Mouse (Mus musculus) heart, embryonic 10.5 days (tissue): ENCODE data around the gene Axdnd1. TPM values are rescaled to one million over a fixed set of nuclear protein-coding genes. Genes with fewer than 3 reads are reported as not detected.
"Not testable (repeated sequence)": the region's sequence is repeated elsewhere in the genome, so short reads cannot be mapped to it uniquely, and the experiment has no call there.

ENCODE experiments used
- DNase-seq: peaks from one replicate; pipeline ENCODE4 v3.0.0-alpha.2; 2017; ENCODE audit warnings: low spot score
- H3K27ac ChIP-seq: fragments of 300-500 bp; sonication (generic); 2 replicates; pipeline ENCODE4 v1.5.1; 2016; ENCODE audit warnings: mild to moderate bottlenecking
- H3K27me3 ChIP-seq: fragments of 300-500 bp; sonication (generic); 2 replicates; pipeline ENCODE4 v1.6.1; 2016; ENCODE audit warnings: mild to moderate bottlenecking; ENCODE audit not compliant: poor library complexity, insufficient read depth, severe bottlenecking
- H3K36me3 ChIP-seq: fragments of 300-500 bp; sonication (generic); 2 replicates; pipeline ENCODE4 v1.6.1; 2016; ENCODE audit warnings: mild to moderate bottlenecking, moderate library complexity
- H3K4me1 ChIP-seq: fragments of 300-500 bp; sonication (generic); 2 replicates; pipeline ENCODE4 v1.6.1; 2016; ENCODE audit warnings: mild to moderate bottlenecking
- H3K4me3 ChIP-seq: fragments of 300-500 bp; sonication (generic); 2 replicates; pipeline ENCODE4 v1.5.1; 2016; ENCODE audit warnings: mild to moderate bottlenecking, moderate library complexity
- H3K9me3 ChIP-seq: fragments of 300-500 bp; sonication (generic); 2 replicates; pipeline ENCODE4 v1.6.1; 2016; ENCODE audit warnings: mild to moderate bottlenecking, moderate library complexity
- WGBS: fragments of 180-500 bp; shearing (Covaris S2); methylation state at CpG from one replicate; pipeline ENCODE4 v1.1.7; 2016; 5-methylcytosine and 5-hydroxymethylcytosine counted together
- polyA plus RNA-seq: library from polyadenylated mRNA; unstranded; fragments of >200 nt; fragmentation: Nextera tagmentation; extraction: Ambion mirVana; gene quantifications from 2 replicates; pipeline ENCODE4 v1.2.1, GENCODE M21; 2016

The Axdnd1 gene
- polyA plus RNA-seq, 1 experiment from 2014 or later = 0.20 TPM

GRCm38 (mm10) chr1:156428434-156428833 lies 7.5 kb upstream of the Axdnd1 start:
- Histone ChIP-seq H3K4me1 (no peaks in the 10 kb centered on the region), H3K4me3 (no peak overlapping the region), H3K36me3 (peaks cover 54% of the 10 kb centered on the region), H3K27me3 (no peaks in the 10 kb centered on the region), H3K27ac (no peak overlapping the region), H3K9me3 (no peaks in the 10 kb centered on the region)
- 87% methylated on average over 6 of the region's 6 CpGs for WGBS
- no peak for DNase-seq

- no peaks in the 10 kb centered on the region for H3K9me3 ChIP-seq
- H3K27me3 ChIP-seq = no peaks in the 10 kb centered on the region
- H3K27ac ChIP-seq = no peak overlapping the region
- DNase-seq = no peak
- no peak overlapping the region for H3K4me3 ChIP-seq
- H3K36me3 ChIP-seq = peaks cover 29% of the 10 kb centered on the region
- H3K4me1 ChIP-seq = no peaks in the 10 kb centered on the region
- 91% methylated on average over 4 of the region's 4 CpGs for WGBS
These were observed 4.8 kb upstream of the Axdnd1 start for GRCm38 (mm10) chr1:156425746-156426145.

GRCm38 (mm10) chr1:156424054-156424453 lies 3.1 kb upstream of the Axdnd1 start:
- 0 out of 2 replicates have a peak, but pooled peaks cover 3% of the 10 kb centered on the region for H3K4me1 ChIP-seq
- H3K36me3 ChIP-seq = peaks cover 18% of the 10 kb centered on the region
- no peaks in the 10 kb centered on the region for H3K9me3 ChIP-seq
- H3K4me3 ChIP-seq = no peak overlapping the region
- WGBS = 79% methylated on average over 3 of the region's 3 CpGs
- no peak for DNase-seq
- no peaks in the 10 kb centered on the region for H3K27me3 ChIP-seq
- H3K27ac ChIP-seq = no peak overlapping the region

- H3K4me1 ChIP-seq = 0 out of 2 replicates have a peak, but pooled peaks cover 3% of the 10 kb centered on the region
- no peaks in the 10 kb centered on the region for H3K9me3 ChIP-seq
- H3K27me3 ChIP-seq = no peaks in the 10 kb centered on the region
- peaks cover 12% of the 10 kb centered on the region for H3K36me3 ChIP-seq
- no peak for DNase-seq
- H3K4me3 ChIP-seq = no peak overlapping the region
- 84% methylated on average over 6 of the region's 6 CpGs for WGBS
- no peak overlapping the region for H3K27ac ChIP-seq
These were observed 2.5 kb upstream of the Axdnd1 start for GRCm38 (mm10) chr1:156423493-156423892.

- no peak overlapping the region for H3K4me3 ChIP-seq
- H3K9me3 ChIP-seq = no peaks in the 10 kb centered on the region
- H3K36me3 ChIP-seq = peaks cover 11% of the 10 kb centered on the region
- H3K27me3 ChIP-seq = no peaks in the 10 kb centered on the region
- no peak overlapping the region for H3K27ac ChIP-seq
- 0 out of 2 replicates have a peak, but pooled peaks cover 3% of the 10 kb centered on the region for H3K4me1 ChIP-seq
- WGBS = 72% methylated on average over 6 of the region's 6 CpGs
- no peak for DNase-seq
These were observed 1.9 kb upstream of the Axdnd1 start for GRCm38 (mm10) chr1:156422856-156423255.

GRCm38 (mm10) chr1:156418170-156418569 lies 2.8 kb downstream of the Axdnd1 start:
- no peaks in the 10 kb centered on the region for H3K27me3 ChIP-seq
- DNase-seq = peak; percentile 20
- H3K36me3 ChIP-seq = no peaks in the 10 kb centered on the region
- H3K4me3 ChIP-seq = no peak overlapping the region
- 0 out of 2 replicates have a peak, but pooled peaks cover 3% of the 10 kb centered on the region for H3K4me1 ChIP-seq
- H3K9me3 ChIP-seq = no peaks in the 10 kb centered on the region
- WGBS = 64% methylated on average over 4 of the region's 4 CpGs
- no peak overlapping the region for H3K27ac ChIP-seq

GRCm38 (mm10) chr1:156408521-156408920 lies 12.4 kb downstream of the Axdnd1 start:
- DNase-seq = peak; percentile 22
- Histone ChIP-seq H3K36me3 (no peaks in the 10 kb centered on the region), H3K4me3 (no peak overlapping the region), H3K27me3 (no peaks in the 10 kb centered on the region), H3K27ac (no peak overlapping the region), H3K4me1 (peaks cover 5% of the 10 kb centered on the region; the same call in 1 of the 2 replicates), H3K9me3 (no peaks in the 10 kb centered on the region)
- WGBS = 68% methylated on average over 4 of the region's 4 CpGs

GRCm38 (mm10) chr1:156408004-156408403 lies 13.0 kb downstream of the Axdnd1 start:
- Histone ChIP-seq H3K27me3 (no peaks in the 10 kb centered on the region), H3K9me3 (no peaks in the 10 kb centered on the region), H3K4me1 (peaks cover 5% of the 10 kb centered on the region; the same call in 1 of the 2 replicates), H3K27ac (no peak overlapping the region), H3K36me3 (no peaks in the 10 kb centered on the region), H3K4me3 (no peak overlapping the region)
- 32% methylated on average over 3 of the region's 3 CpGs for WGBS
- DNase-seq = peak; percentile 72

GRCm38 (mm10) chr1:156403251-156403650 lies 17.7 kb downstream of the Axdnd1 start:
- no peak overlapping the region for H3K4me3 ChIP-seq
- peak; percentile 61 for DNase-seq
- H3K36me3 ChIP-seq = no peaks in the 10 kb centered on the region
- no peaks in the 10 kb centered on the region for H3K27me3 ChIP-seq
- no peaks in the 10 kb centered on the region for H3K9me3 ChIP-seq
- H3K27ac ChIP-seq = no peak overlapping the region
- H3K4me1 ChIP-seq = peaks cover under 1% of the 10 kb centered on the region; the same call in 1 of the 2 replicates
- WGBS = 42% methylated on average over 10 of the region's 10 CpGs

- no peak overlapping the region for H3K4me3 ChIP-seq
- H3K27me3 ChIP-seq = no peaks in the 10 kb centered on the region
- WGBS = 37% methylated on average over 2 of the region's 2 CpGs
- H3K36me3 ChIP-seq = no peaks in the 10 kb centered on the region
- no peaks in the 10 kb centered on the region for H3K4me1 ChIP-seq
- H3K9me3 ChIP-seq = no peaks in the 10 kb centered on the region
- DNase-seq = no peak
- H3K27ac ChIP-seq = no peak overlapping the region
These were observed 18.5 kb downstream of the Axdnd1 start for GRCm38 (mm10) chr1:156402491-156402890.

- H3K27me3 ChIP-seq, H3K4me1 ChIP-seq, H3K27ac ChIP-seq, DNase-seq, H3K4me3 ChIP-seq, H3K36me3 ChIP-seq, H3K9me3 ChIP-seq: not testable (repeated sequence)
- 48% methylated on average over 3 of the region's 3 CpGs for WGBS
These were observed 20.8 kb downstream of the Axdnd1 start for GRCm38 (mm10) chr1:156400159-156400558.

GRCm38 (mm10) chr1:156393148-156393547 lies 27.8 kb downstream of the Axdnd1 start:
- Histone ChIP-seq H3K4me1 (no peaks in the 10 kb centered on the region), H3K27me3 (no peaks in the 10 kb centered on the region), H3K36me3 (no peaks in the 10 kb centered on the region), H3K4me3 (no peak overlapping the region), H3K9me3 (no peaks in the 10 kb centered on the region), H3K27ac (no peak overlapping the region)
- no peak for DNase-seq
- 47% methylated on average over 4 of the region's 4 CpGs for WGBS

- no peaks in the 10 kb centered on the region for H3K9me3 ChIP-seq
- DNase-seq = no peak
- WGBS = 64% methylated on average over 3 of the region's 3 CpGs
These were observed 34.1 kb downstream of the Axdnd1 start for GRCm38 (mm10) chr1:156386880-156387279.

GRCm38 (mm10) chr1:156386232-156386631 lies 34.7 kb downstream of the Axdnd1 start:
- H3K27me3 ChIP-seq = no peaks in the 10 kb centered on the region
- 81% methylated on average over 4 of the region's 4 CpGs for WGBS
- H3K27ac ChIP-seq = no peak overlapping the region
- no peaks in the 10 kb centered on the region for H3K36me3 ChIP-seq
- DNase-seq = no peak
- H3K4me1 ChIP-seq = no peaks in the 10 kb centered on the region
- H3K9me3 ChIP-seq = no peaks in the 10 kb centered on the region
- H3K4me3 ChIP-seq = no peak overlapping the region

More at GRCm38 (mm10) chr1:156386880-156387279, 34.1 kb downstream of the Axdnd1 start:
- H3K4me1 ChIP-seq = no peaks in the 10 kb centered on the region
- no peaks in the 10 kb centered on the region for H3K36me3 ChIP-seq
- H3K27me3 ChIP-seq = no peaks in the 10 kb centered on the region
- H3K4me3 ChIP-seq = no peak overlapping the region
- H3K27ac ChIP-seq = no peak overlapping the region
